ENCODE assay signal across 20 mouse cellular contexts in the genomic region with DNA sequence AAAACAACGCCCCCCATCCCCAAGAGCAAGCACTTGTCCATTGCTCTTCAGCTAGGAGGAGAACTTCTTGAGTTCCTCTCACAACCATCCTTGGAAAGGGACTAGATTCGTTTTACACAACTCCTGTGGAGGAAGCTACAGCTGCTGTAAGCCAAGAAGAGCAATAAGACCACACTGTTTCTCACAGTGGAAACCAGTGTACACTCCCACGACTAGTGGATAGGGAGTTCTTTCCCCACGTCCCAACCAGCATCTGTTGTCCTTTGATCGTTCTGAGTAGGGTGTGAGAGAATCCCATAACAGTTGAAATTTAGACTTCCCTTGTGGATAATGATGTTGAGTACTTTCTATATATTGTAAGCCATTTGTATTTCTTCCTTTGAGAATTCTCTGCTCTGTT.
DNase-seq lines count a peak whose midpoint lies in the region; ATAC-seq lines count a peak whose summit lies in the region.
"Had no signal": no experiment of that assay in that cellular context is flagged by ENCODE, and none has a peak within 500 bp of the region (broad histone marks: within the 10 kb centered on the region; RNA-seq: fewer than 3 reads in every experiment).

No protein-coding gene starts in this region.

- peak; percentile 88 for ATAC-seq in frontal cortex, adult (ENCODE audit: low TSS enrichment)
- ATAC-seq: activated CD4-positive, CD25-positive, alpha-beta regulatory T cell, adult 4 months; CD4-positive, CD25-positive, alpha-beta regulatory T cell, adult 4 months; forebrain, embryonic 13.5 days; forebrain, embryonic 15.5 days; forebrain, postnatal 0 days; Patski had no signal

- DNase-seq in frontal cortex, postnatal 25 days (ENCODE audit: low spot score in 2 of 2), result no peak
- peak; percentile 18 to 27 for DNase-seq in left cerebral cortex, adult 18-20 months (ENCODE audit: low spot score in 2 of 2)
- no peak for DNase-seq in left cerebral cortex, adult 11 months (ENCODE audit: low spot score)
- DNase-seq in brain, adult 2 months (ENCODE audit: low read depth, low spot score), result peak; percentile 70
- DNase-seq in adrenal gland, adult 8-10 months, result no peak
- DNase-seq: adrenal gland, postnatal 10 days; adrenal gland, postnatal 25 days; B cell, adult 2 months; cerebellum, adult 11-12 months; cerebellum, adult 2 months; cerebellum, adult 9-10 months; cerebellum, postnatal 10 days; cerebellum, postnatal 25 days; forebrain, postnatal 0 days had no signal

Comparison
In these comparisons a context has a peak if more than half of its experiments do, and no peak if none do; other contexts are left out.
1. DNase-seq: peak in left cerebral cortex, adult 18-20 months (2 of 2) and brain, adult 2 months (single experiment); none in frontal cortex, postnatal 25 days (0 of 2), left cerebral cortex, adult 11 months (single experiment) and adrenal gland, adult 8-10 months (single experiment).